Mouse (Mus musculus) hindbrain, embryonic 11.5 days (tissue): ENCODE measurements around the gene Catsperg1. TPM values are rescaled to one million over a fixed set of nuclear protein-coding genes. Genes with fewer than 3 reads are reported as not detected.

Experiments used
- ATAC-seq: fragments of 200-750 bp; cut with Nextera tagmentation; 2 replicates; pipeline ENCODE4 v1.8.0; 2017; ENCODE audit warnings: mild to moderate bottlenecking, moderate TSS enrichment, moderate library complexity; ENCODE audit not compliant: low FRiP score
- DNase-seq: peaks from one replicate; pipeline ENCODE4 v3.0.0-alpha.2; 2015; ENCODE audit warnings: low spot score
- H3K27ac ChIP-seq: fragments of 300-500 bp; sonication (generic); 2 replicates; pipeline ENCODE4 v1.5.1; 2014; ENCODE audit warnings: mild to moderate bottlenecking, low read depth, low read length
- H3K27me3 ChIP-seq: fragments of 300-500 bp; sonication (generic); 2 replicates; pipeline ENCODE4 v1.6.1; 2014; ENCODE audit warnings: mild to moderate bottlenecking, low read length, moderate library complexity, mixed read lengths; ENCODE audit not compliant: control insufficient read depth, insufficient read depth
- H3K36me3 ChIP-seq: fragments of 300-500 bp; sonication (generic); 2 replicates; pipeline ENCODE4 v1.6.1; 2014; ENCODE audit warnings: mild to moderate bottlenecking, low read length, moderate library complexity, mixed read lengths; ENCODE audit not compliant: control insufficient read depth, insufficient read depth
- H3K4me1 ChIP-seq: fragments of 300-500 bp; sonication (generic); replicated peaks from 2 replicates; pipeline ENCODE4 v1.6.1; 2014; ENCODE audit warnings: low read length, mixed read lengths; ENCODE audit not compliant: control insufficient read depth, insufficient read depth
- H3K4me2 ChIP-seq: fragments of 300-500 bp; sonication (generic); replicated peaks from 2 replicates; pipeline ENCODE4 v1.6.1; 2014; ENCODE audit warnings: mild to moderate bottlenecking, low read depth, low read length
- H3K4me3 ChIP-seq: fragments of 300-500 bp; sonication (generic); 2 replicates; pipeline ENCODE4 v1.5.1; 2014; ENCODE audit warnings: low read depth, low read length
- H3K9ac ChIP-seq: fragments of 300-500 bp; sonication (generic); 2 replicates; pipeline ENCODE4 v1.6.1; 2014; ENCODE audit warnings: low read depth, low read length
- H3K9me3 ChIP-seq: fragments of 300-500 bp; sonication (generic); 2 replicates; pipeline ENCODE4 v1.6.1; 2016; ENCODE audit warnings: low read length; ENCODE audit not compliant: control insufficient read depth
- WGBS: fragments of 180-500 bp; shearing (Covaris S2); extraction: QIAGEN DNeasy Blood & Tissue Kit; methylation state at CpG from one replicate; pipeline ENCODE4 v1.1.7; 2014; 5-methylcytosine and 5-hydroxymethylcytosine counted together
- polyA plus RNA-seq: library from polyadenylated mRNA; unstranded; fragments of >200 nt; fragmentation: Nextera tagmentation; extraction: Ambion mirVana; gene quantifications from 2 replicates; pipeline ENCODE4 v1.2.1, GENCODE M21; 2014

The Catsperg1 gene
- 0.51 and 0.59 TPM in 2 replicates for polyA plus RNA-seq

- Histone ChIP-seq H3K4me1 (no peaks in the 10 kb centered on the region; the same call in 1 of the 2 replicates), H3K27ac (no peak within 1 kb of the TSS), H3K4me3 (peak within 1 kb of the TSS; percentile 16; the same call in 1 of the 2 replicates)
Observed at GRCm38 (mm10) chr7:29213675-29214082, at the start of gene Catsperg1. Gene Catsperg1, minus strand, starts transcription at chr7:29214035.

GRCm38 (mm10) chr7:29262151-29262550 is 48.3 kb upstream of the Catsperg1 start:
- H3K27me3 ChIP-seq: no peaks in the 10 kb centered on the region
- no peaks in the 10 kb centered on the region for H3K36me3 ChIP-seq
- H3K9me3 ChIP-seq: no peaks in the 10 kb centered on the region
- ATAC-seq (no peak), DNase-seq (no peak)
- peaks cover 2% of the 10 kb centered on the region; the same call in 1 of the 2 replicates for H3K4me1 ChIP-seq
- 76% methylated on average over 6 of the region's 6 CpGs for WGBS
- H3K27ac ChIP-seq: no peak overlapping the region
- no peak overlapping the region for H3K9ac ChIP-seq
- H3K4me2 ChIP-seq: no peak overlapping the region
- H3K4me3 ChIP-seq: no peak overlapping the region

More at GRCm38 (mm10) chr7:29213675-29214082, at the start of gene Catsperg1:
- Histone ChIP-seq H3K36me3 (no peaks in the 10 kb centered on the region), H3K9ac (no peak within 1 kb of the TSS), H3K4me2 (peak within 1 kb of the TSS; percentile 23; the same call in 1 of the 2 replicates), H3K27me3 (peaks cover 13% of the 10 kb centered on the region), H3K9me3 (no peaks in the 10 kb centered on the region)
- DNase-seq (peak; percentile 80), ATAC-seq (peak; percentile 82)
- under 1% methylated on average over 20 of the region's 20 CpGs for WGBS

GRCm38 (mm10) chr7:29259781-29260730 is 46.2 kb upstream of the Catsperg1 start:
- Histone ChIP-seq H3K4me3 (no peak overlapping the region), H3K27ac (no peak overlapping the region), H3K9me3 (no peaks in the 10 kb centered on the region), H3K4me2 (no peak overlapping the region), H3K9ac (no peak overlapping the region), H3K4me1 (peaks cover 2% of the 10 kb centered on the region; the same call in 1 of the 2 replicates), H3K27me3 (no peaks in the 10 kb centered on the region), H3K36me3 (no peaks in the 10 kb centered on the region)
- WGBS: 63% methylated on average over 10 of the region's 10 CpGs
- DNase-seq (peak; percentile 51), ATAC-seq (peak; percentile 79)

GRCm38 (mm10) chr7:29257368-29257767 is 43.5 kb upstream of the Catsperg1 start:
- WGBS: 95% methylated on average over 1 of the region's 1 CpGs
- DNase-seq: no peak
- Histone ChIP-seq H3K4me2 (no peak overlapping the region), H3K27me3 (no peaks in the 10 kb centered on the region), H3K4me3 (no peak overlapping the region), H3K4me1 (peaks cover 2% of the 10 kb centered on the region; the same call in 1 of the 2 replicates), H3K9me3 (no peaks in the 10 kb centered on the region), H3K36me3 (no peaks in the 10 kb centered on the region), H3K9ac (no peak overlapping the region), H3K27ac (no peak overlapping the region)
- no peak for ATAC-seq

DNA sequence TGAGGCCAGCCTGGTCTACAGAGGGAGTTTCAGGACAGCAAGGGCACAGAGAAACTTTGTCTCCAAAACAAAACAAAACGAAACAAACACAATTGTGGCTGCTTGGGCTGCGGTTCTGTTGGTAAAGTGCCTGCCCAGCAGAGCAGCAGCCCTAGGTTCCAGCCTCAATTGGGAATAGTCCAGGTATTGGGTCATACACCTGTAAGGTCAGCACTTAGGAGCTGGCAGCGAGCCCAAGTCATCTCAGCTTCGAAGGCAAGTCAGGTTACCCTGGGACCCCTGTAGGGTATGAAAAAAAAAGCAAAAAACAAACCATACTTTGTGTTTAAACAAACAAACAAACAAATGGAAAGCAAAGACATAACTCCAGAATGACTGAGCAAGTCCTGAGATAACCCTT is 42.0 kb upstream of the Catsperg1 start:
- no peak overlapping the region for H3K9ac ChIP-seq
- no peak overlapping the region for H3K4me2 ChIP-seq
- peaks cover 2% of the 10 kb centered on the region; the same call in 1 of the 2 replicates for H3K4me1 ChIP-seq
- DNase-seq (no peak), ATAC-seq (no peak)
- no peaks in the 10 kb centered on the region for H3K9me3 ChIP-seq
- no peaks in the 10 kb centered on the region for H3K27me3 ChIP-seq
- H3K36me3 ChIP-seq: no peaks in the 10 kb centered on the region
- WGBS: 88% methylated on average over 4 of the region's 4 CpGs
- H3K4me3 ChIP-seq: no peak overlapping the region
- H3K27ac ChIP-seq: no peak overlapping the region

DNA sequence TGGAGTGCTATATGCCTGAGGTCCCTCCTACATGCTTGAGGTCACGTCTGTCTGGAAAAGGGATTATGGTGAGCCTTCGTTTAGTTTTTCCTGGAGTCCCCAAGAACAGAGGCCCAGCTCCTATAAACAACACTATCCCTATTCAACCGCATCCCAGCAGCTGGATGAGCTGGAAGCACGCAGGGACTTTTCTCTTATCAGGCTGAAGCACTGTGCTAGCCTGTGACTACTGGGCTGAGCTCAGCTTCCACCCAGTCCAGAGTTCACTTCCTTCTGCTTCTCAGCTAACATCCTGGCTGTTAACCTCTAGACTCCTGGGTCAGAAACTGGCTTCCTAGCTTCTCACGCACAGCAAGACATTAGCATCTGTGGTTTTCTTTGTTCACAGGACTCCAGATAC is 40.0 kb upstream of the Catsperg1 start:
- Histone ChIP-seq H3K4me2 (no peak overlapping the region), H3K4me3 (no peak overlapping the region), H3K27me3 (no peaks in the 10 kb centered on the region), H3K27ac (no peak overlapping the region), H3K9ac (no peak overlapping the region), H3K36me3 (no peaks in the 10 kb centered on the region), H3K9me3 (no peaks in the 10 kb centered on the region), H3K4me1 (peaks cover 2% of the 10 kb centered on the region; the same call in 1 of the 2 replicates)
- ATAC-seq: no peak
- 75% methylated on average over 5 of the region's 5 CpGs for WGBS
- DNase-seq: no peak

DNA sequence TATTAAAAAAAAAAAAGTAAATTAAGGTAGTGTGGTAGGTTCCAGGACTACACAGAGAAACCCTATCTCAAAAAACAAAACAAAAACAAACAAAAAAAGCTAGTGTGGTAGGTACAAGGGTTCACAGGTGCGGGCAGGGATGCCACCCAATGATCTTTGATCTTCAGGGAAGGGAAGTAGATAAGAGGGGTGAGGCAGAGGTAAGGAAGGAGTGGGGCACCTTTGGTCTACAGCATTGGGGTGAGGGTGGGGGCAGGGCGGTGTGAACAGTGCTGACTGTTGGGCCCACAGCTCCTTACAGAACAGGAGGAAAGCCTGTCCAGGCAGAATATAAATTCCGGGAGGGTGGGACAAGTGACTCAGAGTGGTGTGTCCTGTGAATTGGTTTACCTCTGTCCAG is 37.3 kb upstream of the Catsperg1 start:
- Histone ChIP-seq H3K9me3 (no peaks in the 10 kb centered on the region), H3K4me1 (0 out of 2 replicates have a peak, but pooled peaks cover 4% of the 10 kb centered on the region), H3K27ac (no peak overlapping the region), H3K9ac (no peak overlapping the region), H3K4me2 (no peak overlapping the region), H3K4me3 (no peak overlapping the region), H3K36me3 (0 out of 2 replicates have a peak, but pooled peaks cover 2% of the 10 kb centered on the region), H3K27me3 (peaks cover 6% of the 10 kb centered on the region)
- WGBS: 82% methylated on average over 3 of the region's 3 CpGs
- no peak for DNase-seq
- no peak for ATAC-seq

GRCm38 (mm10) chr7:29248261-29248841 is 34.5 kb upstream of the Catsperg1 start, which contains the start of gene 2200002D01Rik:
Gene 2200002D01Rik, minus strand, starts transcription at chr7:29248466.
- peak within 1 kb of the TSS; percentile 35 for H3K4me2 ChIP-seq
- peak within 1 kb of the TSS; percentile 18; the same call in 1 of the 2 replicates for H3K4me3 ChIP-seq
- no peak within 1 kb of the TSS for H3K27ac ChIP-seq
- peak within 1 kb of the TSS; percentile 32 for H3K9ac ChIP-seq
- no peaks in the 10 kb centered on the region for H3K9me3 ChIP-seq
- DNase-seq: peak; percentile 39
- 0 out of 2 replicates have a peak, but pooled peaks cover 4% of the 10 kb centered on the region for H3K4me1 ChIP-seq
- ATAC-seq: no peak
- peaks cover 6% of the 10 kb centered on the region for H3K27me3 ChIP-seq
- H3K36me3 ChIP-seq: 0 out of 2 replicates have a peak, but pooled peaks cover 2% of the 10 kb centered on the region
- WGBS: 8% methylated on average over 20 of the region's 20 CpGs
